Mouse (Mus musculus) kidney, adult 2 months (tissue): ENCODE measurements around the gene Rptor. TPM values are rescaled to one million over a fixed set of nuclear protein-coding genes. Genes with fewer than 3 reads are reported as not detected.

ENCODE experiments used
- DNase-seq: peaks from one replicate; pipeline ENCODE4 v3.0.0; 2021
- H3K27ac ChIP-seq: fragments of 200-500 bp; 2 replicates; pipeline ENCODE4 v1.5.1; 2012; ENCODE audit warnings: low read depth, low read length, control low read depth, inconsistent platforms; ENCODE audit not compliant: insufficient read depth
- H3K27me3 ChIP-seq: fragments of 200-500 bp; replicated peaks from 2 replicates; pipeline ENCODE4 v1.6.1; 2012; ENCODE audit warnings: mild to moderate bottlenecking, moderate library complexity, low read length, inconsistent platforms; ENCODE audit not compliant: control insufficient read depth, insufficient read depth
- H3K36me3 ChIP-seq: fragments of 200-500 bp; 2 replicates; pipeline ENCODE4 v1.6.1; 2012; ENCODE audit warnings: mild to moderate bottlenecking, moderate library complexity, low read length, inconsistent platforms; ENCODE audit not compliant: control insufficient read depth, insufficient read depth
- H3K4me1 ChIP-seq: fragments of 200-500 bp; 2 replicates; pipeline ENCODE4 v1.6.1; 2011; ENCODE audit warnings: low read length; ENCODE audit not compliant: control insufficient read depth, insufficient read depth
- H3K4me3 ChIP-seq: fragments of 200-500 bp; 2 replicates; pipeline ENCODE4 v1.5.1; 2011; ENCODE audit warnings: mild to moderate bottlenecking, low read depth, low read length, control low read depth; ENCODE audit not compliant: insufficient read depth
- CTCF ChIP-seq: fragments of 200-500 bp; conservative IDR thresholded peaks from 2 replicates; pipeline ENCODE4 v1.5.1; 2011; ENCODE audit warnings: low read depth, mild to moderate bottlenecking, control low read depth, low read length, moderate library complexity, mixed read lengths; ENCODE audit not compliant: insufficient read depth, insufficient read length
- POLR2A ChIP-seq: fragments of 200-500 bp; IDR thresholded peaks from one replicate; pipeline ENCODE4 v1.6.1; 2011; ENCODE audit warnings: low read depth, low read length, control low read depth
- WGBS: fragments of 180-500 bp; shearing (Covaris S2); methylation state at CpG from one replicate; pipeline ENCODE4 v1.1.7; 2018; 5-methylcytosine and 5-hydroxymethylcytosine counted together
- polyA plus RNA-seq: library from polyadenylated mRNA; depleted of rRNA; stranded (reverse); fragments of >200 nt; gene quantifications from 2 replicates; pipeline ENCODE4 v1.2.3, GENCODE M21; 2012; rRNA removed

Gene Rptor
- 20.7 and 23.4 TPM in 2 replicates for polyA plus RNA-seq

DNA sequence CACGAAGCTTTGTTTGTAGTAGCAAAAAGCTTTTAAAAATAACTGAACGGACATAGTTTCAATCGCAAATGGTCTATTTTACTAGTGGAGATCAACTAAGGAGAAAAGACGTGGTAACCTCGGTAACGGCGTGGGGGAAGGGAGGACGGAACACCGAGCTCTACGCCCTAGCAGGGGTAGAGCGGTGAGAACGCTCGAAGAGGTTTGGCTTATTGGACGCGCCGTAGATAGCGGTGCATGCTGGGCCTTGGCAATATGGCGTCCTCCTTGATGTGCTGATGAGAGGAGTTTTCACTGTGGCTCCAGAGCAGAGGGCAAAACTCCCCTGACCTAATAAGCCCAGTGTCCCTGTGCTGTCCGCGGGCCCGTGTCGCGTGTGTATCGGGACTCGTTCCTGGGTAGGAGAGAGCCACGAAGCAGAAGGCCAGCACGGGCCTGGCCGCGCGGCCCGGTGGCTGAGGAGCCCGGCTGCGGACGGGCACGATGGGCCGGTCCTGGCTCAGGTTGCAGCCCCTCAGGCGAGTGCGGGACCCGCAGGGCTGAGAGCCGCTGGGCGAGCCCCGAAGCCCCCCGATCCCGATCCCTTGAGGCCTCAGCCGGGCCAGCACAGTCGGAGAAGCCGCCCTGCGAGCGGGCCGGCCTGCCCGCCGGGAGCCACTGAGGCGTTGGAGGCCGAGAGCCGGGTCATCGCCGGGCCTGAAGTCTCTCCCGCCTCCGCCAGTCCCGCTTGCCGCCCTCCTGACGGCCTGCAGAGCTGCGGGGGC lies at the start of gene Rptor:
Gene Rptor (plus strand): TSS at position 143 of the 764 bp plus-strand sequence.
- Histone ChIP-seq H3K36me3 (no peaks in the 10 kb centered on the region), H3K27ac (peak within 1 kb of the TSS; percentile 73), H3K4me3 (peak within 1 kb of the TSS; percentile 99), H3K27me3 (no peaks in the 10 kb centered on the region), H3K4me1 (peaks cover 7% of the 10 kb centered on the region)
- peak; percentile 99 for DNase-seq
- TF ChIP-seq CTCF (no peak), POLR2A (peak; percentile 56)
- WGBS, result 1% methylated on average over 63 of the region's 63 CpGs

GRCm38 (mm10) chr11:119554706-119555105 lies 48.0 kb upstream of the Rptor start:
- peak; percentile 24 for DNase-seq
- no peaks in the 10 kb centered on the region; the same call in 1 of the 2 replicates for H3K27me3 ChIP-seq
- H3K4me3 ChIP-seq, result no peak overlapping the region
- 43% methylated on average over 7 of the region's 7 CpGs for whole genome bisulfite sequencing
- H3K4me1 ChIP-seq, result no peaks in the 10 kb centered on the region
- H3K36me3 ChIP-seq, result no peaks in the 10 kb centered on the region
- TF ChIP-seq CTCF (no peak), POLR2A (no peak)
- H3K27ac ChIP-seq, result no peak overlapping the region

DNA sequence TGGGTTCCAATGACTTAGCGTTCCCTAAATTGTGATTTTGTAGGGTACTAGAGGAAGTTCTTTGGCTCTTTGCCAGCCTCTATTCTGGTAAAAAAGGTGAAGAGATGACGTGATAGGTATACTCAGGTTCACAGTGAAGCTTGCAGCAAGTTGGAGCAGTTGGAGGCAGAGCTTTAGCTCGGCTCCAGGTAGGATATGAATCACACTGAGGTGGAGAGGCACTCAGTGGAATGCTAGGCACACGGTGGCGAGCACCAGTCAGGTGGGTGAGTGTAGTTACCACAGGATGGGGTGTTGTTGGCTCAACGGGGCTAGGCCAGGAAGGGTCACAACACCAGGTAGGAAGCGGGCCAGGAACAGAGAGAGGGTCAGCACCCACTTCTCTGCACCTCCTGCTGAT lies 47.5 kb upstream of the Rptor start:
- WGBS, result 78% methylated on average over 7 of the region's 7 CpGs
- Histone ChIP-seq H3K27ac (no peak overlapping the region), H3K27me3 (no peaks in the 10 kb centered on the region; the same call in 1 of the 2 replicates), H3K4me3 (no peak overlapping the region), H3K4me1 (no peaks in the 10 kb centered on the region), H3K36me3 (no peaks in the 10 kb centered on the region)
- DNase-seq, result no peak
- no peak for TF ChIP-seq POLR2A

DNA sequence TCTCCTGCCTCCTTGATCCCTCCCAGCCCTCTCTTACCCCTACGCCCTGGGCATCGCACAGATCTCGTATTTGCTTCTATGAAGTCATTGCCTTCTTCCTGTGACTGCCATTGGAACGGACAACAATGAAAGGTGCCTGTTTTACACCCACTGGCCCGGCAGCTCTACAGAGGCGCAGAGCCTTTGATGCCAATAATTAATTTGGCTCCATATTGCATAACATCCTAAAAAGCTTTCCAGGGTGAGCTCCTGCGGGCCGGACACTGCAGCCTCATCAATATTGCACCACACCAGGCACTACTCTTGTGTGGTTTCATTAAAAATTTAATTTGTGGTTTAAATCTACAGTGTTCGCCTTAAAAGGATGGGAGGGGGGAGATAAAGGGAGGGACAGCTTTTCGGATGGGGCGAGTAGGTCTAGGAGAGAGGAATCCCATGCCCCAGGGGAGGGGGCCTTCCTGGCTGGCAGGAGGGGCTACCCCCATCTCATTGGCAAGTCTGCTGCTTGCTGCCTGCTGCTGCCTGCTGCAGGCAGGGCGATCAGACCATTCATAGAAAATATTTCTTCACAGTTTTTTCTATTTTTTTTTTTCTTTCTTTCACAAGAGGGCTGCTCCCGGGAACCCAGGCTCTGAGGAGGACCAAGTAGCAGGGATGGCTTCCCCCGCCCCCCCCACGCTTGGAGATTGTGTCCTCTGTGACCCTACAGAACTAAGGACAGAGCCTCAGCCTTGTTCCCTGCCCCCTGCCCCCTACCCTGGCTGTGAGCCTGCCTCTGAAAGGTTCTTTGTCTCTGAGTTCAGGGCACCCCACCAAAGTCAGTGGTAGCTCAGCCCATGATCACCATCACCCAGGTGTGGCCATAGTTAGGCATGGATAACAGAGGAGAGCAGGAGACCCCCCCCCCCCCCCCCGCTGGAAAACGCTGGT lies 44.5 kb upstream of the Rptor start:
- no peak overlapping the region for H3K4me3 ChIP-seq
- TF ChIP-seq CTCF, result no peak
- TF ChIP-seq POLR2A, result no peak
- no peak overlapping the region for H3K27ac ChIP-seq
- H3K4me1 ChIP-seq, result no peaks in the 10 kb centered on the region
- no peaks in the 10 kb centered on the region; the same call in 1 of the 2 replicates for H3K27me3 ChIP-seq
- DNase-seq, result no peak
- H3K36me3 ChIP-seq, result no peaks in the 10 kb centered on the region
- 49% methylated on average over 17 of the region's 17 CpGs for WGBS

GRCm38 (mm10) chr11:119558870-119559610 lies 43.7 kb upstream of the Rptor start:
- TF ChIP-seq POLR2A (no peak), CTCF (no peak)
- Histone ChIP-seq H3K27me3 (no peaks in the 10 kb centered on the region; the same call in 1 of the 2 replicates), H3K27ac (no peak overlapping the region), H3K4me3 (no peak overlapping the region), H3K36me3 (no peaks in the 10 kb centered on the region), H3K4me1 (no peaks in the 10 kb centered on the region)
- no peak for DNase-seq
- WGBS, result 33% methylated on average over 9 of the region's 9 CpGs

- 50% methylated on average over 6 of the region's 6 CpGs for WGBS
- no peak for DNase-seq
- H3K27me3 ChIP-seq, result no peaks in the 10 kb centered on the region; the same call in 1 of the 2 replicates
- H3K4me3 ChIP-seq, result no peak overlapping the region
- H3K27ac ChIP-seq, result no peak overlapping the region
- TF ChIP-seq CTCF (no peak), POLR2A (no peak)
- H3K36me3 ChIP-seq, result no peaks in the 10 kb centered on the region
- H3K4me1 ChIP-seq, result no peaks in the 10 kb centered on the region
Measured at GRCm38 (mm10) chr11:119562286-119562685, 40.4 kb upstream of the Rptor start.
